Mouse (Mus musculus) kidney, postnatal 4 days (tissue): ENCODE data around the gene Spata2l.

Experiments used
- DNase-seq, 2 experiments: peaks; one replicate each; pipeline ENCODE4 v3.0.0; 2021; ENCODE audit warnings: mixed read lengths in 2 of 2

Gene Spata2l

GRCm38 (mm10) chr8:123193771-123194170 is 42.3 kb downstream of the Spata2l start:
- no peak for DNase-seq

- no peak for DNase-seq
Observed at GRCm38 (mm10) chr8:123191908-123192307, 44.1 kb downstream of the Spata2l start.

- peak; percentile 90 to 92 for DNase-seq
Observed at GRCm38 (mm10) chr8:123190678-123191077, 45.4 kb downstream of the Spata2l start.

GRCm38 (mm10) chr8:123188841-123189240 is 47.2 kb downstream of the Spata2l start:
- DNase-seq: no peak

- DNase-seq: no peak
Observed at GRCm38 (mm10) chr8:123188006-123188405, 48.0 kb downstream of the Spata2l start.

GRCm38 (mm10) chr8:123185566-123186409 is 50.2 kb downstream of the Spata2l start, which contains the start of gene Dpep1:
Dpep1 (plus strand) TSS chr8:123186242.
- DNase-seq: peak; percentile 77 to 84

- peak; percentile 57 to 72 for DNase-seq
Observed at GRCm38 (mm10) chr8:123181391-123181790, 54.6 kb downstream of the Spata2l start.
